Comparison of ENCODE assay signal across 18 mouse cellular contexts in genomic region chr19:21725168-21725567, GRCm38 (mm10). TPM values are rescaled to one million over a fixed set of nuclear protein-coding genes. Genes with fewer than 3 reads are reported as not detected.
A peak's percentile ranks its signal among the peaks of the same experiment; 100 is the strongest.
DNase-seq lines count a peak whose midpoint lies in the region; ATAC-seq lines count a peak whose summit lies in the region.
"Had no signal": no experiment of that assay in that cellular context is flagged by ENCODE, and none has a peak within 500 bp of the region (broad histone marks: within the 10 kb centered on the region; RNA-seq: fewer than 3 reads in every experiment).

No protein-coding gene starts in this region.

- 94% methylated on average over 1 of the region's 1 CpGs for WGBS in heart, embryonic 11.5 days (ENCODE audit: insufficient replicate concordance)
- 96% methylated on average over 1 of the region's 1 CpGs for WGBS in midbrain, embryonic 14.5 days
- WGBS in midbrain, embryonic 15.5 days = 86% methylated on average over 1 of the region's 1 CpGs

- no peaks in the 10 kb centered on the region for H3K36me3 ChIP-seq in heart, embryonic 11.5 days (ENCODE audit: control insufficient read depth, insufficient read depth, low read length)
- no peaks in the 10 kb centered on the region for H3K36me3 ChIP-seq in midbrain, embryonic 14.5 days (ENCODE audit: control insufficient read depth, insufficient read depth, low read length)
- H3K36me3 ChIP-seq in midbrain, embryonic 15.5 days (replicated peaks) = no peaks in the 10 kb centered on the region
- H3K36me3 ChIP-seq: embryonic facial prominence, embryonic 12.5 days; forebrain, embryonic 12.5 days; hindbrain, embryonic 15.5 days; liver, embryonic 15.5 days had no signal

- peak; percentile 59 for DNase-seq in heart, adult 11 months
- DNase-seq in midbrain, embryonic 14.5 days = no peak
- DNase-seq in Muller cell, postnatal 12 days (ENCODE audit: inconsistent ontology term) = no peak
- DNase-seq in kidney, adult 18-20 months = no peak
- DNase-seq: cerebellum, adult 11 months; cerebellum, postnatal 25 days; kidney, adult 11 months; kidney, postnatal 14 days; thymus, postnatal 4 days had no signal

- ATAC-seq in heart, embryonic 11.5 days (replicated peaks; ENCODE audit: insufficient number of reproducible peaks, low FRiP score, low TSS enrichment) = no peak
- ATAC-seq in midbrain, embryonic 14.5 days (ENCODE audit: low FRiP score, low TSS enrichment) = no peak
- ATAC-seq in midbrain, embryonic 15.5 days (replicated peaks) = no peak
- peak; percentile 99 for ATAC-seq in granulocyte monocyte progenitor cell, adult 5-6 weeks (replicated peaks; ENCODE audit: poor library complexity, severe bottlenecking)

- no peak overlapping the region for H3K4me2 ChIP-seq in heart, embryonic 11.5 days
- no peak overlapping the region for H3K4me2 ChIP-seq in midbrain, embryonic 14.5 days (ENCODE audit: low read length)
- no peak overlapping the region for H3K4me2 ChIP-seq in midbrain, embryonic 15.5 days
- H3K4me2 ChIP-seq: embryonic facial prominence, embryonic 12.5 days; forebrain, embryonic 12.5 days; hindbrain, embryonic 15.5 days; liver, embryonic 15.5 days had no signal

- H3K27ac ChIP-seq in heart, embryonic 11.5 days (ENCODE audit: low read depth, low read length) = no peak overlapping the region
- H3K27ac ChIP-seq in midbrain, embryonic 14.5 days (replicated peaks; ENCODE audit: low read depth, low read length) = peak overlapping the region; percentile 79; the same call in 1 of the 2 replicates
- H3K27ac ChIP-seq in midbrain, embryonic 15.5 days = no peak overlapping the region
- H3K27ac ChIP-seq: embryonic facial prominence, embryonic 12.5 days; forebrain, embryonic 12.5 days; liver, embryonic 15.5 days; stomach, postnatal 0 days had no signal

- H3K9me3 ChIP-seq in heart, embryonic 11.5 days (replicated peaks; ENCODE audit: control insufficient read depth, low read length) = no peaks in the 10 kb centered on the region
- H3K9me3 ChIP-seq in midbrain, embryonic 14.5 days (ENCODE audit: control insufficient read depth, low read length) = no peaks in the 10 kb centered on the region
- no peaks in the 10 kb centered on the region for H3K9me3 ChIP-seq in midbrain, embryonic 15.5 days
- H3K9me3 ChIP-seq: hindbrain, embryonic 15.5 days; liver, embryonic 15.5 days; megakaryocyte, embryonic 14.5 days had no signal

- no peak overlapping the region for H3K9ac ChIP-seq in heart, embryonic 11.5 days (ENCODE audit: low read depth, low read length)
- H3K9ac ChIP-seq in midbrain, embryonic 14.5 days (replicated peaks; ENCODE audit: low read length) = no peak overlapping the region
- no peak overlapping the region for H3K9ac ChIP-seq in midbrain, embryonic 15.5 days
- H3K9ac ChIP-seq: embryonic facial prominence, embryonic 12.5 days; forebrain, embryonic 12.5 days; hindbrain, embryonic 15.5 days; liver, embryonic 15.5 days had no signal

- no peak overlapping the region for H3K4me3 ChIP-seq in heart, embryonic 11.5 days (ENCODE audit: low read depth, low read length)
- H3K4me3 ChIP-seq in midbrain, embryonic 14.5 days (replicated peaks; ENCODE audit: low read depth, low read length) = no peak overlapping the region
- H3K4me3 ChIP-seq in midbrain, embryonic 15.5 days = no peak overlapping the region
- H3K4me3 ChIP-seq: embryonic facial prominence, embryonic 12.5 days; forebrain, embryonic 12.5 days; hindbrain, embryonic 15.5 days; liver, embryonic 15.5 days; megakaryocyte, embryonic 14.5 days had no signal

- no peaks in the 10 kb centered on the region for H3K27me3 ChIP-seq in heart, embryonic 11.5 days (ENCODE audit: control insufficient read depth, insufficient read depth, low read length)
- H3K27me3 ChIP-seq in midbrain, embryonic 14.5 days (ENCODE audit: control insufficient read depth, insufficient read depth, low read length) = no peaks in the 10 kb centered on the region
- H3K27me3 ChIP-seq in midbrain, embryonic 15.5 days (replicated peaks) = no peaks in the 10 kb centered on the region
- H3K27me3 ChIP-seq: embryonic facial prominence, embryonic 12.5 days; forebrain, embryonic 12.5 days; hindbrain, embryonic 15.5 days; liver, embryonic 15.5 days; megakaryocyte, embryonic 14.5 days had no signal

- H3K4me1 ChIP-seq in heart, embryonic 11.5 days (ENCODE audit: control insufficient read depth, insufficient read depth, low read length) = no peaks in the 10 kb centered on the region
- peaks cover 4% of the 10 kb centered on the region; the same call in 1 of the 2 replicates for H3K4me1 ChIP-seq in midbrain, embryonic 14.5 days (ENCODE audit: control insufficient read depth, insufficient read depth, low read length)
- peaks cover 7% of the 10 kb centered on the region for H3K4me1 ChIP-seq in midbrain, embryonic 15.5 days
- H3K4me1 ChIP-seq: embryonic facial prominence, embryonic 12.5 days; hindbrain, embryonic 15.5 days; liver, embryonic 15.5 days had no signal

RNA-seq across cellular contexts. Expression of gene Cemip2, which starts 53.0 kb away (rescaled TPM):
- 77.0 and 99.7 TPM in 2 replicates for polyA plus RNA-seq in heart, embryonic 11.5 days (2014; fragmentation: Nextera tagmentation; extraction: Ambion mirVana)
- 32.5 and 53.9 TPM in 2 replicates for polyA plus RNA-seq in midbrain, embryonic 14.5 days (2014; fragmentation: Nextera tagmentation; extraction: Ambion mirVana)
- polyA plus RNA-seq in midbrain, embryonic 15.5 days (2015; fragmentation: Nextera tagmentation; extraction: Ambion mirVana) = 39.9 and 41.6 TPM in 2 replicates
- total RNA-seq in granulocyte monocyte progenitor cell, adult 5-6 weeks (2014; fragmentation: Nextera tagmentation) = 10.1 and 13.9 TPM in 2 replicates
- total RNA-seq in granulocyte monocyte progenitor cell, adult 5-6 weeks (2017) = 24.0 and 24.5 TPM in 2 replicates
